Mouse (Mus musculus): ENCODE results near the gene Sf1. TPM values are rescaled to one million over a fixed set of nuclear protein-coding genes. Genes with fewer than 3 reads are reported as not detected.

Sf1 gene
- total RNA-seq, 1 experiment from 2014 or later: 370 TPM

GRCm38 (mm10) chr19:6389803-6390202, 26.3 kb downstream of the Sf1 start:
- ATAC-seq (ENCODE audit: extremely low read depth, insufficient number of reproducible peaks, low FRiP score, poor library complexity, severe bottlenecking): peak; percentile 28; the same call in 1 of the 2 replicates

- ATAC-seq (ENCODE audit: extremely low read depth, insufficient number of reproducible peaks, low FRiP score, poor library complexity, severe bottlenecking): no peak
Measured at GRCm38 (mm10) chr19:6390251-6390650, 26.8 kb downstream of the Sf1 start.

- no peak for ATAC-seq (ENCODE audit: extremely low read depth, insufficient number of reproducible peaks, low FRiP score, poor library complexity, severe bottlenecking)
Measured at GRCm38 (mm10) chr19:6392743-6393393, 29.4 kb downstream of the Sf1 start.

- ATAC-seq (ENCODE audit: extremely low read depth, insufficient number of reproducible peaks, low FRiP score, poor library complexity, severe bottlenecking): no peak
Measured at GRCm38 (mm10) chr19:6393637-6394036, 30.1 kb downstream of the Sf1 start.

- no peak for ATAC-seq (ENCODE audit: extremely low read depth, insufficient number of reproducible peaks, low FRiP score, poor library complexity, severe bottlenecking)
Measured at GRCm38 (mm10) chr19:6396237-6396636, 32.7 kb downstream of the Sf1 start.

- no peak for ATAC-seq (ENCODE audit: extremely low read depth, insufficient number of reproducible peaks, low FRiP score, poor library complexity, severe bottlenecking)
Measured at GRCm38 (mm10) chr19:6397582-6398249, 34.2 kb downstream of the Sf1 start.

- peak; percentile 11; the same call in 1 of the 2 replicates for ATAC-seq (ENCODE audit: extremely low read depth, insufficient number of reproducible peaks, low FRiP score, poor library complexity, severe bottlenecking)
Measured at GRCm38 (mm10) chr19:6398447-6399284, 35.2 kb downstream of the Sf1 start.

GRCm38 (mm10) chr19:6399285-6400095, 36.0 kb downstream of the Sf1 start, which contains the start of gene Rasgrp2:
Gene Rasgrp2 (plus strand): TSS chr19:6399340.
- ATAC-seq (ENCODE audit: extremely low read depth, insufficient number of reproducible peaks, low FRiP score, poor library complexity, severe bottlenecking): peak; percentile 25

GRCm38 (mm10) chr19:6400096-6401086, 36.9 kb downstream of the Sf1 start:
- ATAC-seq (ENCODE audit: extremely low read depth, insufficient number of reproducible peaks, low FRiP score, poor library complexity, severe bottlenecking): peak; percentile 35; the same call in 1 of the 2 replicates

GRCm38 (mm10) chr19:6401131-6401815, 37.8 kb downstream of the Sf1 start:
- ATAC-seq (ENCODE audit: extremely low read depth, insufficient number of reproducible peaks, low FRiP score, poor library complexity, severe bottlenecking): peak; percentile 37

GRCm38 (mm10) chr19:6401951-6402350, 38.5 kb downstream of the Sf1 start:
- no peak for ATAC-seq (ENCODE audit: extremely low read depth, insufficient number of reproducible peaks, low FRiP score, poor library complexity, severe bottlenecking)

GRCm38 (mm10) chr19:6403869-6404268, 40.4 kb downstream of the Sf1 start:
- ATAC-seq (ENCODE audit: extremely low read depth, insufficient number of reproducible peaks, low FRiP score, poor library complexity, severe bottlenecking): no peak

- ATAC-seq (ENCODE audit: extremely low read depth, insufficient number of reproducible peaks, low FRiP score, poor library complexity, severe bottlenecking): no peak
Measured at GRCm38 (mm10) chr19:6405433-6405832, 41.9 kb downstream of the Sf1 start.

- no peak for ATAC-seq (ENCODE audit: extremely low read depth, insufficient number of reproducible peaks, low FRiP score, poor library complexity, severe bottlenecking)
Measured at GRCm38 (mm10) chr19:6407109-6407508, 43.6 kb downstream of the Sf1 start.

- no peak for ATAC-seq (ENCODE audit: extremely low read depth, insufficient number of reproducible peaks, low FRiP score, poor library complexity, severe bottlenecking)
Measured at GRCm38 (mm10) chr19:6407816-6408510, 44.5 kb downstream of the Sf1 start.

GRCm38 (mm10) chr19:6408749-6409148, 45.3 kb downstream of the Sf1 start:
- no peak for ATAC-seq (ENCODE audit: extremely low read depth, insufficient number of reproducible peaks, low FRiP score, poor library complexity, severe bottlenecking)

- ATAC-seq (ENCODE audit: extremely low read depth, insufficient number of reproducible peaks, low FRiP score, poor library complexity, severe bottlenecking): no peak
Measured at GRCm38 (mm10) chr19:6409176-6409575, 45.7 kb downstream of the Sf1 start.

All from neutrophil, adult 5-6 weeks (primary cell).